Mouse (Mus musculus): ENCODE measurements around the gene Gpx4. TPM values are rescaled to one million over a fixed set of nuclear protein-coding genes. Genes with fewer than 3 reads are reported as not detected.

Gpx4 gene
- polyA plus RNA-seq, 1 experiment from 2014 or later, result 706 TPM

- Histone ChIP-seq H3K4me1 (ENCODE audit: insufficient read depth, low read length) (peaks cover 20% of the 10 kb centered on the region), H3K27me3 (ENCODE audit: insufficient read depth, low read length) (no peaks in the 10 kb centered on the region), H3K36me3 (ENCODE audit: insufficient read depth, low read length) (no peaks in the 10 kb centered on the region; the same call in 1 of the 2 replicates), H3K9ac (replicated peaks; ENCODE audit: low read length) (no peak overlapping the region), H3K4me2 (replicated peaks; ENCODE audit: low read depth, low read length) (no peak overlapping the region), H3K27ac (ENCODE audit: low read length) (no peak overlapping the region), H3K9me3 (ENCODE audit: low read length) (no peaks in the 10 kb centered on the region), H3K4me3 (ENCODE audit: low read length) (no peak overlapping the region)
- WGBS, result 88% methylated on average over 6 of the region's 7 CpGs
- no peak for ATAC-seq (ENCODE audit: low FRiP score, low TSS enrichment)
Measured at GRCm38 (mm10) chr10:80069251-80069650, 22.3 kb downstream of the Gpx4 start.

- H3K27ac ChIP-seq (ENCODE audit: low read length), result no peak overlapping the region
- ATAC-seq (ENCODE audit: low FRiP score, low TSS enrichment), result no peak
- H3K4me3 ChIP-seq (ENCODE audit: low read length), result no peak overlapping the region
- peaks cover 23% of the 10 kb centered on the region for H3K4me1 ChIP-seq (ENCODE audit: insufficient read depth, low read length)
- no peaks in the 10 kb centered on the region for H3K27me3 ChIP-seq (ENCODE audit: insufficient read depth, low read length)
- H3K36me3 ChIP-seq (ENCODE audit: insufficient read depth, low read length), result no peaks in the 10 kb centered on the region; the same call in 1 of the 2 replicates
- H3K9ac ChIP-seq (replicated peaks; ENCODE audit: low read length), result no peak overlapping the region
- WGBS, result 91% methylated on average over 4 of the region's 4 CpGs
- no peak overlapping the region for H3K4me2 ChIP-seq (replicated peaks; ENCODE audit: low read depth, low read length)
- H3K9me3 ChIP-seq (ENCODE audit: low read length), result no peaks in the 10 kb centered on the region
Measured at GRCm38 (mm10) chr10:80069948-80070450, 23.0 kb downstream of the Gpx4 start.

GRCm38 (mm10) chr10:80070837-80071515, 24.0 kb downstream of the Gpx4 start:
- Histone ChIP-seq H3K4me2 (replicated peaks; ENCODE audit: low read depth, low read length) (peak overlapping the region; percentile 12; the same call in 1 of the 2 replicates), H3K27me3 (ENCODE audit: insufficient read depth, low read length) (no peaks in the 10 kb centered on the region), H3K4me1 (ENCODE audit: insufficient read depth, low read length) (peaks cover 33% of the 10 kb centered on the region), H3K9me3 (ENCODE audit: low read length) (no peaks in the 10 kb centered on the region), H3K36me3 (ENCODE audit: insufficient read depth, low read length) (no peaks in the 10 kb centered on the region; the same call in 1 of the 2 replicates), H3K4me3 (ENCODE audit: low read length) (no peak overlapping the region), H3K27ac (ENCODE audit: low read length) (peak overlapping the region; percentile 90), H3K9ac (replicated peaks; ENCODE audit: low read length) (peak overlapping the region; percentile 49)
- peak; percentile 88 for ATAC-seq (ENCODE audit: low FRiP score, low TSS enrichment)
- WGBS, result 37% methylated on average over 9 of the region's 9 CpGs

DNA sequence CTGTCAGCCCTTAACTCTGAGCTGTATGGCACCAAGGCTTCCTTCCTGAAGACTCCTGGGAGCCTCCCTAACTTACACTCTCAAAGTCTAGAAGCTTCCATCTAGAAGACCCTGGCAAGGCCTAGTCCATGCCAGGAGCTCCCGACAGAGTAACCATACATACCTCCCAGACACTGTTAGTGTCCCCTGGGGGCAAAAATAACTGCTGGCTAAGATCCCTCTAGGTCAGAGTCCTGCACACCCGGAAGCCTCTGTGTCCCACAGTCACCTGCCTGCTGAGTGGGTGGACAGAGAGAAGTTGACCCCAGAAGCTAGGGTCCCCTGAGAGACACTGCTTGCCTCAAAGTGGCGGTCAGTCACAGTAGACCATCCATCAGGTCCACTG, 24.5 kb downstream of the Gpx4 start:
- H3K27me3 ChIP-seq (ENCODE audit: insufficient read depth, low read length), result no peaks in the 10 kb centered on the region
- H3K4me3 ChIP-seq (ENCODE audit: low read length), result no peak overlapping the region
- H3K27ac ChIP-seq (ENCODE audit: low read length), result peak overlapping the region; percentile 90
- WGBS, result 53% methylated on average over 3 of the region's 3 CpGs
- H3K36me3 ChIP-seq (ENCODE audit: insufficient read depth, low read length), result no peaks in the 10 kb centered on the region; the same call in 1 of the 2 replicates
- no peak for ATAC-seq (ENCODE audit: low FRiP score, low TSS enrichment)
- 0 out of 2 replicates have a peak overlapping the region, but pooled peaks have one; percentile 12 for H3K4me2 ChIP-seq (replicated peaks; ENCODE audit: low read depth, low read length)
- H3K4me1 ChIP-seq (ENCODE audit: insufficient read depth, low read length), result peaks cover 33% of the 10 kb centered on the region
- no peaks in the 10 kb centered on the region for H3K9me3 ChIP-seq (ENCODE audit: low read length)
- peak overlapping the region; percentile 49 for H3K9ac ChIP-seq (replicated peaks; ENCODE audit: low read length)

GRCm38 (mm10) chr10:80072623-80073489, 25.9 kb downstream of the Gpx4 start:
- no peaks in the 10 kb centered on the region for H3K27me3 ChIP-seq (ENCODE audit: insufficient read depth, low read length)
- WGBS, result 76% methylated on average over 20 of the region's 20 CpGs
- H3K36me3 ChIP-seq (ENCODE audit: insufficient read depth, low read length), result no peaks in the 10 kb centered on the region
- ATAC-seq (ENCODE audit: low FRiP score, low TSS enrichment), result no peak
- peaks cover 33% of the 10 kb centered on the region for H3K4me1 ChIP-seq (ENCODE audit: insufficient read depth, low read length)
- no peak overlapping the region for H3K9ac ChIP-seq (replicated peaks; ENCODE audit: low read length)
- no peak overlapping the region for H3K4me2 ChIP-seq (replicated peaks; ENCODE audit: low read depth, low read length)
- H3K9me3 ChIP-seq (ENCODE audit: low read length), result no peaks in the 10 kb centered on the region
- no peak overlapping the region for H3K4me3 ChIP-seq (ENCODE audit: low read length)
- 0 out of 2 replicates have a peak overlapping the region, but pooled peaks have one; percentile 14 for H3K27ac ChIP-seq (ENCODE audit: low read length)

DNA sequence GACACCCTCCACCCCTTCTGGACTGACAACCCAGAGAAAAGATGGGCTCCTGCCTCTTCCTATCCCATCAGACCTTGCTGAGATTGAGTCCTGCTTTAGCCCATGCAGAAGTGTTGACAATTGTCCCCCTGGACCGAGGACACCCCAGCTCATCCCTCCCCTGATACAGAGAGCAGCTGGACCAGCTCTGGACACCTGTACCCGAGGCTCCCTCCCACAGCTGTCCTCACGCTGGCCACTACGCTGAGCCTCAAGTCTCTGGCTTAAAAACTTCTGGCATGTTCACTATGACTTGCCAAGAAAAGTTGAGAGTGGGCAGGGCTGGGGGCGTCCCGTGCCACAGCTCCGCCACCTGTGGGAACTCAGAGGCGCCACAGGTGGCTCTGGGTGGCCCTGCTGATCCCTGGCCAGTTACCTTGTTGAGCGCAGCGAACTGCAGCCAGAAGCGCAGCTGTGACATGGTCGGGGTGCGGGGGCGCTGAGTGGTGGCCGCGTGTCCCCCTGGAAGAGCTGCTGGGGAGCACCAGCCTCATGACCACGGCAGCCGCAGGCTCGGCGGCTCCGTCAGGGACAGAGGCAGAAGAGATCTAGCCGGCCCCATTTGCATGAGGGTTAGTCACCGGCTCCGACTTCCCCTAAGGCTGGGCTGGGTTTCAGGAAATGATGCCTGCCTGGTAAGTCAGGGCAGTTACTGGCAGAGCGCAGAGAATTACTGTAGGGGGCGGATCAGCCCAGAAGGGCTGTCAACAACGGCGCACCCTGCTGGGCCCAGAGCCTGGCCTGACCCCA, 28.0 kb downstream of the Gpx4 start:
- Histone ChIP-seq H3K4me2 (replicated peaks; ENCODE audit: low read depth, low read length) (peak overlapping the region; percentile 49), H3K36me3 (ENCODE audit: insufficient read depth, low read length) (no peaks in the 10 kb centered on the region; the same call in 1 of the 2 replicates), H3K4me3 (ENCODE audit: low read length) (peak overlapping the region; percentile 27), H3K27ac (ENCODE audit: low read length) (peak overlapping the region; percentile 32; the same call in 1 of the 2 replicates), H3K9ac (replicated peaks; ENCODE audit: low read length) (peak overlapping the region; percentile 37; the same call in 1 of the 2 replicates), H3K4me1 (ENCODE audit: insufficient read depth, low read length) (peaks cover 33% of the 10 kb centered on the region), H3K9me3 (ENCODE audit: low read length) (no peaks in the 10 kb centered on the region), H3K27me3 (ENCODE audit: insufficient read depth, low read length) (no peaks in the 10 kb centered on the region)
- peak; percentile 50 for ATAC-seq (ENCODE audit: low FRiP score, low TSS enrichment)
- 11% methylated on average over 28 of the region's 28 CpGs for WGBS

- Histone ChIP-seq H3K4me3 (ENCODE audit: low read length) (no peak overlapping the region), H3K27ac (ENCODE audit: low read length) (no peak overlapping the region), H3K9me3 (ENCODE audit: low read length) (no peaks in the 10 kb centered on the region), H3K27me3 (ENCODE audit: insufficient read depth, low read length) (no peaks in the 10 kb centered on the region), H3K9ac (replicated peaks; ENCODE audit: low read length) (0 out of 2 replicates have a peak overlapping the region, but pooled peaks have one; percentile 37), H3K4me1 (ENCODE audit: insufficient read depth, low read length) (peaks cover 28% of the 10 kb centered on the region), H3K4me2 (replicated peaks; ENCODE audit: low read depth, low read length) (no peak overlapping the region), H3K36me3 (ENCODE audit: insufficient read depth, low read length) (peaks cover 4% of the 10 kb centered on the region)
- no peak for ATAC-seq (ENCODE audit: low FRiP score, low TSS enrichment)
- 33% methylated on average over 1 of the region's 1 CpGs for WGBS
Measured at GRCm38 (mm10) chr10:80075924-80076323, 29.0 kb downstream of the Gpx4 start.

- ATAC-seq (ENCODE audit: low FRiP score, low TSS enrichment), result no peak
- Histone ChIP-seq H3K27me3 (ENCODE audit: insufficient read depth, low read length) (no peaks in the 10 kb centered on the region), H3K4me3 (ENCODE audit: low read length) (no peak overlapping the region), H3K36me3 (ENCODE audit: insufficient read depth, low read length) (peaks cover 7% of the 10 kb centered on the region), H3K4me1 (ENCODE audit: insufficient read depth, low read length) (peaks cover 23% of the 10 kb centered on the region), H3K27ac (ENCODE audit: low read length) (no peak overlapping the region), H3K9me3 (ENCODE audit: low read length) (no peaks in the 10 kb centered on the region), H3K9ac (replicated peaks; ENCODE audit: low read length) (no peak overlapping the region), H3K4me2 (replicated peaks; ENCODE audit: low read depth, low read length) (no peak overlapping the region)
- WGBS, result 93% methylated on average over 4 of the region's 4 CpGs
Measured at GRCm38 (mm10) chr10:80076386-80076785, 29.4 kb downstream of the Gpx4 start.

GRCm38 (mm10) chr10:80077312-80077711, 30.3 kb downstream of the Gpx4 start:
- H3K9me3 ChIP-seq (ENCODE audit: low read length), result no peaks in the 10 kb centered on the region
- H3K4me3 ChIP-seq (ENCODE audit: low read length), result no peak overlapping the region
- H3K4me1 ChIP-seq (ENCODE audit: insufficient read depth, low read length), result peaks cover 14% of the 10 kb centered on the region
- H3K27me3 ChIP-seq (ENCODE audit: insufficient read depth, low read length), result no peaks in the 10 kb centered on the region
- ATAC-seq (ENCODE audit: low FRiP score, low TSS enrichment), result no peak
- no peak overlapping the region for H3K27ac ChIP-seq (ENCODE audit: low read length)
- WGBS, result 93% methylated on average over 5 of the region's 5 CpGs
- peaks cover 16% of the 10 kb centered on the region for H3K36me3 ChIP-seq (ENCODE audit: insufficient read depth, low read length)
- no peak overlapping the region for H3K4me2 ChIP-seq (replicated peaks; ENCODE audit: low read depth, low read length)
- no peak overlapping the region for H3K9ac ChIP-seq (replicated peaks; ENCODE audit: low read length)
